Mouse (Mus musculus) stomach, embryonic 16.5 days (tissue): ENCODE results near the gene Stmn3. TPM values are rescaled to one million over a fixed set of nuclear protein-coding genes. Genes with fewer than 3 reads are reported as not detected.
A peak's percentile ranks its signal among the peaks of the same experiment; 100 is the strongest.

Experiments used
- ATAC-seq: fragments of 200-750 bp; cut with Nextera tagmentation; 2 replicates; pipeline ENCODE4 v1.8.0; 2017; ENCODE audit warnings: moderate number of reproducible peaks, moderate TSS enrichment; ENCODE audit not compliant: insufficient read depth, low FRiP score
- H3K27ac ChIP-seq: fragments of 300-500 bp; sonication (generic); 2 replicates; pipeline ENCODE4 v1.5.1; 2014; ENCODE audit warnings: low read length
- H3K27me3 ChIP-seq: fragments of 300-500 bp; sonication (generic); 2 replicates; pipeline ENCODE4 v1.6.1; 2014; ENCODE audit warnings: low read length, control low read depth, mixed read lengths; ENCODE audit not compliant: control insufficient read depth, insufficient read depth
- H3K36me3 ChIP-seq: fragments of 300-500 bp; sonication (generic); 2 replicates; pipeline ENCODE4 v1.6.1; 2014; ENCODE audit warnings: low read length; ENCODE audit not compliant: control insufficient read depth, insufficient read depth
- H3K4me1 ChIP-seq: fragments of 300-500 bp; sonication (generic); 2 replicates; pipeline ENCODE4 v1.6.1; 2014; ENCODE audit warnings: low read length, control low read depth, mixed read lengths; ENCODE audit not compliant: control insufficient read depth, insufficient read depth
- H3K4me2 ChIP-seq: fragments of 300-500 bp; sonication (generic); 2 replicates; pipeline ENCODE4 v1.6.1; 2014; ENCODE audit warnings: low read depth, low read length, mixed read lengths
- H3K4me3 ChIP-seq: fragments of 300-500 bp; sonication (generic); replicated peaks from 2 replicates; pipeline ENCODE4 v1.5.1; 2014; ENCODE audit warnings: mild to moderate bottlenecking, low read length
- H3K9ac ChIP-seq: fragments of 300-500 bp; sonication (generic); 2 replicates; pipeline ENCODE4 v1.6.1; 2014; ENCODE audit warnings: low read length
- H3K9me3 ChIP-seq: fragments of 300-500 bp; sonication (generic); replicated peaks from 2 replicates; pipeline ENCODE4 v1.6.1; 2016; ENCODE audit warnings: low read length, control low read depth; ENCODE audit not compliant: control insufficient read depth
- WGBS: fragments of 180-500 bp; shearing (Covaris S2); extraction: QIAGEN DNeasy Blood & Tissue Kit; methylation state at CpG from one replicate; pipeline ENCODE4 v1.1.7; 2014; 5-methylcytosine and 5-hydroxymethylcytosine counted together
- polyA plus RNA-seq: library from polyadenylated mRNA; unstranded; fragments of >200 nt; fragmentation: Nextera tagmentation; extraction: Ambion mirVana; gene quantifications from 2 replicates; pipeline ENCODE4 v1.2.1, GENCODE M21; 2015

Gene Stmn3
- polyA plus RNA-seq, 1 experiment from 2014 or later, result 37.1 TPM

- peaks cover 7% of the 10 kb centered on the region; the same call in 1 of the 2 replicates for H3K4me1 ChIP-seq
- WGBS, result 13% methylated on average over 7 of the region's 7 CpGs
- peak overlapping the region; percentile 65 for H3K4me3 ChIP-seq
- peaks cover 1% of the 10 kb centered on the region; the same call in 1 of the 2 replicates for H3K27me3 ChIP-seq
- no peaks in the 10 kb centered on the region for H3K9me3 ChIP-seq
- peak overlapping the region; percentile 73 for H3K9ac ChIP-seq
- peak overlapping the region; percentile 60 for H3K4me2 ChIP-seq
- no peak overlapping the region for H3K27ac ChIP-seq
- no peaks in the 10 kb centered on the region for H3K36me3 ChIP-seq
- no peak for ATAC-seq
These were observed 5.8 kb upstream of the Stmn3 start for GRCm38 (mm10) chr2:181320103-181320499.

GRCm38 (mm10) chr2:181319248-181320102 lies 5.2 kb upstream of the Stmn3 start, which contains the start of gene Rtel1:
Gene Rtel1, plus strand, starts transcription at chr2:181319739.
- peaks cover 7% of the 10 kb centered on the region for H3K27me3 ChIP-seq
- no peaks in the 10 kb centered on the region for H3K36me3 ChIP-seq
- peak within 1 kb of the TSS; percentile 73 for H3K9ac ChIP-seq
- peak within 1 kb of the TSS; percentile 60 for H3K4me2 ChIP-seq
- 5% methylated on average over 40 of the region's 40 CpGs for WGBS
- H3K27ac ChIP-seq, result peak within 1 kb of the TSS; percentile 64; the same call in 1 of the 2 replicates
- H3K4me1 ChIP-seq, result peaks cover 7% of the 10 kb centered on the region; the same call in 1 of the 2 replicates
- H3K9me3 ChIP-seq, result no peaks in the 10 kb centered on the region
- H3K4me3 ChIP-seq, result peak within 1 kb of the TSS; percentile 65
- peak; percentile 89 for ATAC-seq

- no peaks in the 10 kb centered on the region for H3K9me3 ChIP-seq
- H3K27ac ChIP-seq, result no peak overlapping the region
- H3K4me3 ChIP-seq, result peak overlapping the region; percentile 28
- H3K4me1 ChIP-seq, result peaks cover 3% of the 10 kb centered on the region; the same call in 1 of the 2 replicates
- H3K4me2 ChIP-seq, result peak overlapping the region; percentile 31; the same call in 1 of the 2 replicates
- WGBS, result 7% methylated on average over 35 of the region's 35 CpGs
- H3K9ac ChIP-seq, result no peak overlapping the region
- peaks cover 35% of the 10 kb centered on the region for H3K27me3 ChIP-seq
- peak; percentile 29 for ATAC-seq
- no peaks in the 10 kb centered on the region for H3K36me3 ChIP-seq
These were observed 788 bp downstream of the Stmn3 start for GRCm38 (mm10) chr2:181313344-181314079.

GRCm38 (mm10) chr2:181313006-181313343 lies 1.3 kb downstream of the Stmn3 start:
- Histone ChIP-seq H3K9me3 (no peaks in the 10 kb centered on the region), H3K36me3 (no peaks in the 10 kb centered on the region), H3K4me1 (peaks cover 3% of the 10 kb centered on the region; the same call in 1 of the 2 replicates), H3K4me2 (no peak overlapping the region), H3K4me3 (no peak overlapping the region), H3K27ac (no peak overlapping the region), H3K9ac (no peak overlapping the region), H3K27me3 (peaks cover 35% of the 10 kb centered on the region)
- ATAC-seq, result no peak
- 12% methylated on average over 5 of the region's 5 CpGs for WGBS

GRCm38 (mm10) chr2:181312435-181312834 lies 1.9 kb downstream of the Stmn3 start:
- peaks cover 39% of the 10 kb centered on the region for H3K27me3 ChIP-seq

GRCm38 (mm10) chr2:181307144-181307804 lies 7.0 kb downstream of the Stmn3 start:
- peak; percentile 53; the same call in 1 of the 2 replicates for ATAC-seq
- Histone ChIP-seq H3K4me2 (0 out of 2 replicates have a peak overlapping the region, but pooled peaks have one; percentile 9), H3K27me3 (peaks cover 26% of the 10 kb centered on the region), H3K4me3 (no peak overlapping the region), H3K9me3 (no peaks in the 10 kb centered on the region), H3K27ac (no peak overlapping the region), H3K9ac (no peak overlapping the region), H3K36me3 (no peaks in the 10 kb centered on the region), H3K4me1 (no peaks in the 10 kb centered on the region)
- WGBS, result 11% methylated on average over 30 of the region's 30 CpGs

More at GRCm38 (mm10) chr2:181312435-181312834, 1.9 kb downstream of the Stmn3 start:
- H3K27ac ChIP-seq, result no peak overlapping the region
- no peak for ATAC-seq
- H3K9me3 ChIP-seq, result no peaks in the 10 kb centered on the region
- H3K36me3 ChIP-seq, result no peaks in the 10 kb centered on the region
- H3K4me1 ChIP-seq, result peaks cover 3% of the 10 kb centered on the region; the same call in 1 of the 2 replicates
- 74% methylated on average over 3 of the region's 3 CpGs for WGBS
- H3K4me3 ChIP-seq, result no peak overlapping the region
- H3K4me2 ChIP-seq, result no peak overlapping the region
- no peak overlapping the region for H3K9ac ChIP-seq

- Histone ChIP-seq H3K9me3 (no peaks in the 10 kb centered on the region), H3K4me1 (no peaks in the 10 kb centered on the region), H3K27me3 (peaks cover 17% of the 10 kb centered on the region), H3K4me3 (no peak overlapping the region), H3K9ac (no peak overlapping the region), H3K36me3 (peaks cover 19% of the 10 kb centered on the region), H3K27ac (no peak overlapping the region), H3K4me2 (no peak overlapping the region)
- 75% methylated on average over 1 of the region's 1 CpGs for WGBS
- no peak for ATAC-seq
These were observed 9.4 kb downstream of the Stmn3 start for GRCm38 (mm10) chr2:181304944-181305343.

GRCm38 (mm10) chr2:181302041-181302440 lies 12.3 kb downstream of the Stmn3 start:
- WGBS, result 27% methylated on average over 3 of the region's 3 CpGs
- no peak for ATAC-seq
- H3K4me2 ChIP-seq, result no peak overlapping the region
- H3K9ac ChIP-seq, result no peak overlapping the region
- no peak overlapping the region for H3K4me3 ChIP-seq
- no peaks in the 10 kb centered on the region for H3K4me1 ChIP-seq
- no peak overlapping the region for H3K27ac ChIP-seq
- no peaks in the 10 kb centered on the region for H3K9me3 ChIP-seq
- peaks cover 19% of the 10 kb centered on the region for H3K36me3 ChIP-seq
- peaks cover 8% of the 10 kb centered on the region for H3K27me3 ChIP-seq
